7 mouse cellular contexts compared by ENCODE assay signal in the genomic region with DNA sequence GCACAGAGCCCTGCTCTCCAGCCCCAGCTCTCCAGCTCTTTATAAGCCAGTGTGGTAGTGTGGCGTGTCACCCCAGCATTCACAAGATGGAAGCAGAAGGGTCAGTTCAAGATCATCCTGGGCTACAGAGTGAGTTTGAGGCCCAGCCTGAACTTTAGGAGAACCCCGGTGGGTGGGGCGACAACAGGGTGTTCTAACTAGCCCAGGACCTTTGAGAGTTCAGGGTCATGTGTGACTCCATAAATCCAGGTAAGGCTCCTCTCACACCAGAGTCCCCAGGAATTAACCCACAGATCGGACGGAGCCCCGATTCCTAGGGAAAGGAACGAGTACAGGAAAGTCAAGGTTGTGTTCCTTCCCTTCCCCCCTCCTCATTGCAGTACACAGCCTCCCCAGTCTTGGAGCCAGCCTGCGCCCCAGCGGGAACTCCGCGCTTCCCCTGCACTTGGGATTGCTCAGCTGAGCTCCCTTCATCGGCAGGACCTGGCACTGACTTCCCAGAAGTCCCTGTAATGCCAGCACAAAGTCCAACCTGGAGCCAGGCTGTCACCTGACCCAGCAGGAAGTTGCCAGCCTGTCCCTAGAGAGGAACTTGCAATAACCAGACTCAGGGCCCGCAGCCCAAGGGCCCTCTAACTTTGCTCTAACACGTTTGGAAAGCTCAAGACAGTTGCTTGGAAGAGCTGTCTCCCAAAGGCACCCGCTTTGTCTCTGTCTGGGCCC. TPM values are rescaled to one million over a fixed set of nuclear protein-coding genes. Genes with fewer than 3 reads are reported as not detected.
DNase-seq lines count a peak whose midpoint lies in the region; ATAC-seq and TF ChIP-seq lines count a peak whose summit lies in the region.

No protein-coding gene starts in this region.

- H3K4me1 ChIP-seq in cerebellum, adult 2 months (ENCODE audit: control insufficient read depth, insufficient read depth, low read length), result peaks cover 28% of the 10 kb centered on the region
- H3K4me1 ChIP-seq in hindbrain, embryonic 12.5 days, result peaks cover 37% of the 10 kb centered on the region
- peaks cover 32% of the 10 kb centered on the region for H3K4me1 ChIP-seq in limb, embryonic 15.5 days
- peaks cover 16% of the 10 kb centered on the region for H3K4me1 ChIP-seq in midbrain, embryonic 16.5 days (ENCODE audit: control insufficient read depth, insufficient read depth, low read length)

- H3K9ac ChIP-seq in hindbrain, embryonic 12.5 days, result peak overlapping the region; percentile 32; the same call in 1 of the 2 replicates
- H3K9ac ChIP-seq in limb, embryonic 15.5 days, result no peak overlapping the region
- H3K9ac ChIP-seq in midbrain, embryonic 16.5 days (ENCODE audit: low read depth, low read length), result no peak overlapping the region

- no peak for TF ChIP-seq CTCF in cerebellum, adult 2 months (IDR thresholded peaks at IDR 0.05; ENCODE audit: borderline replicate concordance, insufficient read depth, low read depth, low read length)

- no peaks in the 10 kb centered on the region for H3K9me3 ChIP-seq in hindbrain, embryonic 12.5 days (replicated peaks)
- no peaks in the 10 kb centered on the region for H3K9me3 ChIP-seq in limb, embryonic 15.5 days
- H3K9me3 ChIP-seq in midbrain, embryonic 16.5 days (replicated peaks; ENCODE audit: control insufficient read depth, low read length, poor library complexity, severe bottlenecking), result no peaks in the 10 kb centered on the region

- WGBS in cerebellum, adult 2 months, result 26% methylated on average over 15 of the region's 15 CpGs
- 12% methylated on average over 15 of the region's 15 CpGs for WGBS in hindbrain, embryonic 12.5 days
- WGBS in limb, embryonic 15.5 days, result 34% methylated on average over 15 of the region's 15 CpGs
- WGBS in midbrain, embryonic 16.5 days, result 17% methylated on average over 15 of the region's 15 CpGs

- H3K36me3 ChIP-seq in hindbrain, embryonic 12.5 days, result no peaks in the 10 kb centered on the region
- no peaks in the 10 kb centered on the region for H3K36me3 ChIP-seq in limb, embryonic 15.5 days
- H3K36me3 ChIP-seq in midbrain, embryonic 16.5 days (ENCODE audit: control insufficient read depth, insufficient read depth, low read length), result no peaks in the 10 kb centered on the region

- peak overlapping the region; percentile 29 for H3K4me2 ChIP-seq in hindbrain, embryonic 12.5 days (replicated peaks)
- H3K4me2 ChIP-seq in limb, embryonic 15.5 days, result 0 out of 2 replicates have a peak overlapping the region, but pooled peaks have one; percentile 15
- peak overlapping the region; percentile 17 for H3K4me2 ChIP-seq in midbrain, embryonic 16.5 days (ENCODE audit: low read length)

- H3K4me3 ChIP-seq in cerebellum, adult 2 months (replicated peaks; ENCODE audit: insufficient read depth, low read depth, low read length), result no peak overlapping the region
- H3K4me3 ChIP-seq in hindbrain, embryonic 12.5 days, result no peak overlapping the region
- H3K4me3 ChIP-seq in limb, embryonic 15.5 days, result 0 out of 2 replicates have a peak overlapping the region, but pooled peaks have one; percentile 4
- no peak overlapping the region for H3K4me3 ChIP-seq in midbrain, embryonic 16.5 days (ENCODE audit: low read depth, low read length)

- H3K27ac ChIP-seq in cerebellum, adult 2 months (ENCODE audit: insufficient read depth, low read length), result no peak overlapping the region
- no peak overlapping the region for H3K27ac ChIP-seq in hindbrain, embryonic 12.5 days
- H3K27ac ChIP-seq in limb, embryonic 15.5 days, result no peak overlapping the region
- no peak overlapping the region for H3K27ac ChIP-seq in midbrain, embryonic 16.5 days (ENCODE audit: low read length)

- no peak for TF ChIP-seq POLR2A in cerebellum, adult 2 months (IDR thresholded peaks at IDR 0.05; ENCODE audit: borderline replicate concordance, insufficient read depth, low read length)

- H3K27me3 ChIP-seq in cerebellum, adult 2 months (ENCODE audit: control insufficient read depth, insufficient read depth, low read length), result no peaks in the 10 kb centered on the region
- peaks cover 57% of the 10 kb centered on the region for H3K27me3 ChIP-seq in hindbrain, embryonic 12.5 days
- peaks cover 40% of the 10 kb centered on the region for H3K27me3 ChIP-seq in limb, embryonic 15.5 days
- peaks cover 22% of the 10 kb centered on the region for H3K27me3 ChIP-seq in midbrain, embryonic 16.5 days (ENCODE audit: control insufficient read depth, insufficient read depth, low read depth, low read length)

- DNase-seq in ZHBTc4 (ENCODE audit: low read depth, low spot score), result peak; percentile 85
- DNase-seq in cerebellum, adult 2 months, result peak; percentile 56 to 76
- DNase-seq in right cerebral cortex, postnatal 10 days (ENCODE audit: low spot score in 2 of 2), result no peak
- DNase-seq in urinary bladder, postnatal 10 days (ENCODE audit: low spot score), result no peak

- no peak for ATAC-seq in hindbrain, embryonic 12.5 days (ENCODE audit: low FRiP score)
- no peak for ATAC-seq in limb, embryonic 15.5 days (ENCODE audit: insufficient number of reproducible peaks, low FRiP score, low TSS enrichment, low read depth)
- no peak for ATAC-seq in midbrain, embryonic 16.5 days

RNA-seq across cellular contexts. Expression of gene C77080, which starts 10.3 kb away (rescaled TPM):
- 15.6 and 18.5 TPM in 2 replicates for polyA plus RNA-seq in cerebellum, adult 2 months (2012; rRNA removed)
- 6.0 and 6.4 TPM in 2 replicates for polyA plus RNA-seq in hindbrain, embryonic 12.5 days (2016; fragmentation: Nextera tagmentation; extraction: Ambion mirVana)
- polyA plus RNA-seq in limb, embryonic 15.5 days (2015; fragmentation: Nextera tagmentation; extraction: Ambion mirVana), result 9.6 and 11.6 TPM in 2 replicates
- polyA plus RNA-seq in midbrain, embryonic 16.5 days (2015; fragmentation: Nextera tagmentation; extraction: Ambion mirVana), result 6.7 and 8.2 TPM in 2 replicates

RNA-seq across cellular contexts. Expression of gene Sync, which starts 36.5 kb away (rescaled TPM):
- polyA plus RNA-seq in cerebellum, adult 2 months (2012; rRNA removed), result 1.00 and 1.4 TPM in 2 replicates
- polyA plus RNA-seq in hindbrain, embryonic 12.5 days (2016; fragmentation: Nextera tagmentation; extraction: Ambion mirVana), result 1.7 and 1.8 TPM in 2 replicates
- 5.0 and 9.6 TPM in 2 replicates for polyA plus RNA-seq in limb, embryonic 15.5 days (2015; fragmentation: Nextera tagmentation; extraction: Ambion mirVana)
- polyA plus RNA-seq in midbrain, embryonic 16.5 days (2015; fragmentation: Nextera tagmentation; extraction: Ambion mirVana), result 0.63 and 0.85 TPM in 2 replicates

Comparison
In these comparisons a context has a peak if more than half of its experiments do, and no peak if none do; other contexts are left out.
1. DNase-seq: peak in ZHBTc4 (single experiment) and cerebellum, adult 2 months (2 of 2); none in right cerebral cortex, postnatal 10 days (0 of 2) and urinary bladder, postnatal 10 days (single experiment).
2. Peak in every context shown above with its lines, with median percentiles within 50 percentile points of each other: H3K4me2 ChIP-seq.